Mouse (Mus musculus) kidney, adult 2 months (tissue): ENCODE data around the gene Prdm1. TPM values are rescaled to one million over a fixed set of nuclear protein-coding genes. Genes with fewer than 3 reads are reported as not detected.

ENCODE experiments used
- DNase-seq: peaks from one replicate; pipeline ENCODE4 v3.0.0; 2021
- H3K27ac ChIP-seq: fragments of 200-500 bp; 2 replicates; pipeline ENCODE4 v1.5.1; 2012; ENCODE audit warnings: low read depth, low read length, control low read depth, inconsistent platforms; ENCODE audit not compliant: insufficient read depth
- H3K27me3 ChIP-seq: fragments of 200-500 bp; replicated peaks from 2 replicates; pipeline ENCODE4 v1.6.1; 2012; ENCODE audit warnings: mild to moderate bottlenecking, moderate library complexity, low read length, inconsistent platforms; ENCODE audit not compliant: control insufficient read depth, insufficient read depth
- H3K36me3 ChIP-seq: fragments of 200-500 bp; 2 replicates; pipeline ENCODE4 v1.6.1; 2012; ENCODE audit warnings: mild to moderate bottlenecking, moderate library complexity, low read length, inconsistent platforms; ENCODE audit not compliant: control insufficient read depth, insufficient read depth
- H3K4me1 ChIP-seq: fragments of 200-500 bp; 2 replicates; pipeline ENCODE4 v1.6.1; 2011; ENCODE audit warnings: low read length; ENCODE audit not compliant: control insufficient read depth, insufficient read depth
- H3K4me3 ChIP-seq: fragments of 200-500 bp; 2 replicates; pipeline ENCODE4 v1.5.1; 2011; ENCODE audit warnings: mild to moderate bottlenecking, low read depth, low read length, control low read depth; ENCODE audit not compliant: insufficient read depth
- CTCF ChIP-seq: fragments of 200-500 bp; conservative IDR thresholded peaks from 2 replicates; pipeline ENCODE4 v1.5.1; 2011; ENCODE audit warnings: low read depth, mild to moderate bottlenecking, control low read depth, low read length, moderate library complexity, mixed read lengths; ENCODE audit not compliant: insufficient read depth, insufficient read length
- POLR2A ChIP-seq: fragments of 200-500 bp; IDR thresholded peaks from one replicate; pipeline ENCODE4 v1.6.1; 2011; ENCODE audit warnings: low read depth, low read length, control low read depth
- WGBS: fragments of 180-500 bp; shearing (Covaris S2); methylation state at CpG from one replicate; pipeline ENCODE4 v1.1.7; 2018; 5-methylcytosine and 5-hydroxymethylcytosine counted together
- polyA plus RNA-seq: library from polyadenylated mRNA; depleted of rRNA; stranded (reverse); fragments of >200 nt; gene quantifications from 2 replicates; pipeline ENCODE4 v1.2.3, GENCODE M21; 2012

Prdm1 gene
- polyA plus RNA-seq, 1 experiment = 1.9 TPM

GRCm38 (mm10) chr10:44538137-44538536 lies 9.8 kb upstream of the Prdm1 start:
- no peak for DNase-seq
- no peak overlapping the region for H3K27ac ChIP-seq
- H3K4me1 ChIP-seq = no peaks in the 10 kb centered on the region
- peaks cover 1% of the 10 kb centered on the region; the same call in 1 of the 2 replicates for H3K27me3 ChIP-seq
- H3K36me3 ChIP-seq = no peaks in the 10 kb centered on the region
- TF ChIP-seq POLR2A (no peak), CTCF (no peak)
- no peak overlapping the region for H3K4me3 ChIP-seq
- 83% methylated on average over 6 of the region's 6 CpGs for WGBS

- TF ChIP-seq POLR2A = no peak
- TF ChIP-seq CTCF = no peak
- no peaks in the 10 kb centered on the region for H3K36me3 ChIP-seq
- no peaks in the 10 kb centered on the region for H3K27me3 ChIP-seq
- WGBS = 25% methylated on average over 5 of the region's 5 CpGs
- H3K4me3 ChIP-seq = peak overlapping the region; percentile 70
- H3K27ac ChIP-seq = no peak overlapping the region
- H3K4me1 ChIP-seq = 0 out of 2 replicates have a peak, but pooled peaks cover 3% of the 10 kb centered on the region
- no peak for DNase-seq
These were observed 1.7 kb upstream of the Prdm1 start for GRCm38 (mm10) chr10:44530067-44530360.

DNA sequence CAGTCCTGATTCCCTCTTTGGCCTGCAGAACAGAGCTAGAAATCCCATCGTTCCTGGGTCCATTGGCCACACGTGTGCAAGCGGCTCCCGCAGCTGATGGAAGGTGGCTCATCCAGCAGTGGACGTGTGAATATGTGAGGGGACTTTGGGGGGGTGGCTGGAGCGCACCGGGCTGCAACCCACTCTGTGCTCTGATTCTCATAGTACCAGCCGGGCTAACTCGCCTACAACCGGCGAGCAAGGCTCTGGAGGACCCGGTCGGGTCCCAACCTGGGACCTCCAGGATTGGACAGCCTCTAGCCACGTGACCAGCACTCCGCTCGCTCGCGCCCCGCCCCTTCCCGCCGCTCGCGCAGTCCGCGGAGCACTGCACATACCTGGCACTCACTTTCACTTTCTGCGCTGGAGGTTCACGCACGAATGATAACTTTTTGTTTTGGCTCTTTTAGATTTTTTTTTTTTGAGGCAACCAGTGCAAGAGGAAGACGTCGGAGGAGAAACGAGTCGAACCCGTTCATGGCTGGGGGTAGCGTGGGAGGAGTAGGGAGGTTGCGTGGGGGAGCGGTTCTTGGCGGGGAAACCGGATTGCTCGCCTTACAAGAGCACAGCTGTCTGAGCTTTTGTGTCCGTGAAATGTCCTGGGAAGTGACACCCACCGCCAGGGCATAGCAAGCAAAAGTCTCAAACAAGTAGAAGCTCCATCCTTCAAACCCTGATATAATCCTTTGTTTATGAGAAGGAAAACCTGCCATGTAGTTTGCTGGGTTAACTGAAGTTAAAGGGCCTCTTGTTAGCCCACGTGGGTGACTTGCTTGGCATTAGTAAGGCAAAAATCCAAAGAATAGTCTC lies 1.1 kb upstream of the Prdm1 start:
- Histone ChIP-seq H3K4me1 (0 out of 2 replicates have a peak, but pooled peaks cover 3% of the 10 kb centered on the region), H3K27me3 (no peaks in the 10 kb centered on the region), H3K27ac (no peak overlapping the region), H3K4me3 (peak overlapping the region; percentile 70), H3K36me3 (no peaks in the 10 kb centered on the region)
- peak; percentile 94 for DNase-seq
- TF ChIP-seq POLR2A (no peak), CTCF (no peak)
- under 1% methylated on average over 42 of the region's 42 CpGs for WGBS

- Histone ChIP-seq H3K4me1 (0 out of 2 replicates have a peak, but pooled peaks cover 3% of the 10 kb centered on the region), H3K36me3 (no peaks in the 10 kb centered on the region), H3K27ac (no peak overlapping the region), H3K4me3 (no peak overlapping the region), H3K27me3 (no peaks in the 10 kb centered on the region)
- TF ChIP-seq POLR2A = no peak
- 11% methylated on average over 16 of the region's 16 CpGs for WGBS
- peak; percentile 10 for DNase-seq
These were observed 650 bp downstream of the Prdm1 start for GRCm38 (mm10) chr10:44527651-44528050.

DNA sequence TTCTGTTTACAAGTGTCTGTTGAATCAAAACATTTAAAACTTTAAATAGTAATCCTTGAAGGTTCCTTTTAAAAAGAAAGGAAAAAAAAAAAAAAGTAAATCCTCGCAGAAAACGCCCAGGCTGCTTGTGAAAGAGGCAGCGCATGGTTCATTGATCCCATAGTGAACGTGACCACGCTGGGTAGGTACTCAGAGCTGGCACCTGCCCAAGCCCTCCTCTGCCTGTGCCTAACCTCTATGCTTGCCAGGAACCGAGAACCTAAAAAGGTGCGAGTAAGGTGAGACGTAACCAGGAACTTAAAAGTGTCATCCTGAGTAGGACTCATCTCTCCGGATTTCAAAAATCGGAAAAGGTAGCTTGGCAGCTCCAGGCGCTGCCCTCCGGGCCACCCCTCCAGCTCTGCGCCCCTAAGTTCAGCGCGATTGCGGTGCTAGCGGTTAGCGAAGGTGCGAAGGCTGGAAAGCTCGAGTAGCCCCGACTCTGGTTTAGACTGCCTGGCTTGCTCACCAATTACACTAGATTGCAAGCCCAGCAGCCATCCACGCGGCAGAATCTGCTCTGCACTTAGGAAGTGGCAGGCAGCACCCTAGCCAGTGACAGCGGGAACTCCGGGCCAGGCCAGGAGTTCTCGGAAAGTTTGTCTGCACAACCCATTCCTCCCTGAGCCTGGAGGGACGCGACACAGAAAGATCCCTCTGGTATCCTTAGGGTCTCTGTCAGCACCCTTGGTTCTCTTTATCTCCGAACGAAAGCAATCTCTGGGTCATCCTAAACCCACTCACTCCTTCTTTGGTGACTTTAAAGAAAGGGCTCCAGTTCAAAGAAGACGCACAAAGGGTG lies 1.3 kb downstream of the Prdm1 start:
- no peaks in the 10 kb centered on the region for H3K27me3 ChIP-seq
- H3K4me1 ChIP-seq = 0 out of 2 replicates have a peak, but pooled peaks cover 3% of the 10 kb centered on the region
- H3K36me3 ChIP-seq = no peaks in the 10 kb centered on the region
- WGBS = 8% methylated on average over 31 of the region's 31 CpGs
- TF ChIP-seq CTCF = no peak
- no peak for TF ChIP-seq POLR2A
- DNase-seq = peak; percentile 73
- no peak overlapping the region for H3K27ac ChIP-seq
- H3K4me3 ChIP-seq = 0 out of 2 replicates have a peak overlapping the region, but pooled peaks have one; percentile 7

GRCm38 (mm10) chr10:44520189-44520588 lies 8.1 kb downstream of the Prdm1 start:
- WGBS = 44% methylated on average over 6 of the region's 6 CpGs
- Histone ChIP-seq H3K36me3 (no peaks in the 10 kb centered on the region), H3K27me3 (no peaks in the 10 kb centered on the region), H3K4me1 (no peaks in the 10 kb centered on the region), H3K27ac (no peak overlapping the region), H3K4me3 (no peak overlapping the region)
- peak; percentile 29 for DNase-seq
- TF ChIP-seq CTCF (no peak), POLR2A (no peak)

DNA sequence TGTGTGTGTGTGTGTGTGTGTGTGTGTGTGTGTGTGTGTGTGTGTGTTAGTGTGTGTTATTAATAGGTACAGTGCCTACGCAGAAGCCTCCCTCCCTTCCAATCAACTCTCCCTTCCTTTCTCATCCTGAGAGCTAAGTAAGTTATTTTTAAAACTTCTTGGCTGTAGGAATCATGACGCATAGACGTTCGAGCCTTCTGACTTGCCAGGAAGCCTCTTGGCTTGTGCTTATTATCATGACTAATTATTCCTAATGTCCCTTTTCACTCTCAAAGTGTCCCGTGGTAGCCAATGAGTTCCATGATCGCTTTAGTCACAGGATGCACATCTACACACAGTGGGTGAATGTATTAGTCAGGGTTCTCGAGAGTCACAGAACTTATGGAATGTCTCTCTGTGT lies 9.7 kb downstream of the Prdm1 start:
- TF ChIP-seq CTCF = no peak
- no peak for TF ChIP-seq POLR2A
- no peaks in the 10 kb centered on the region for H3K27me3 ChIP-seq
- no peaks in the 10 kb centered on the region for H3K4me1 ChIP-seq
- DNase-seq = no peak
- WGBS = 81% methylated on average over 7 of the region's 7 CpGs
- no peak overlapping the region for H3K27ac ChIP-seq
- no peak overlapping the region for H3K4me3 ChIP-seq
- H3K36me3 ChIP-seq = no peaks in the 10 kb centered on the region
